Mouse (Mus musculus): ENCODE results near the gene Epb41l3. TPM values are rescaled to one million over a fixed set of nuclear protein-coding genes. Genes with fewer than 3 reads are reported as not detected.
"Not testable (repeated sequence)": the region's sequence is repeated elsewhere in the genome, so short reads cannot be mapped to it uniquely, and the experiment has no call there.

Gene Epb41l3
- polyA plus RNA-seq, 1 experiment: 0.12 TPM

- TF ChIP-seq TAL1 (IDR thresholded peaks at IDR 0.05; ENCODE audit: low read length) (no peak), GATA1 (IDR thresholded peaks at IDR 0.05; ENCODE audit: low read length) (no peak)
- Histone ChIP-seq H3K4me1 (ENCODE audit: control insufficient read depth) (no peaks in the 10 kb centered on the region), H3K9me3 (ENCODE audit: control insufficient read depth, low read length) (peaks cover 6% of the 10 kb centered on the region), H3K36me3 (ENCODE audit: control insufficient read depth) (no peaks in the 10 kb centered on the region), H3K4me3 (replicated peaks) (no peak overlapping the region), H3K27me3 (ENCODE audit: control insufficient read depth) (no peaks in the 10 kb centered on the region)
Observed at GRCm38 (mm10) chr17:69103326-69103725, 27.8 kb downstream of the Epb41l3 start.

- no peaks in the 10 kb centered on the region for H3K27me3 ChIP-seq (ENCODE audit: control insufficient read depth)
- no peaks in the 10 kb centered on the region for H3K36me3 ChIP-seq (ENCODE audit: control insufficient read depth)
- H3K9me3 ChIP-seq (ENCODE audit: control insufficient read depth, low read length): peaks cover 2% of the 10 kb centered on the region; the same call in 1 of the 2 replicates
- H3K4me3 ChIP-seq (replicated peaks): no peak overlapping the region
- no peaks in the 10 kb centered on the region for H3K4me1 ChIP-seq (ENCODE audit: control insufficient read depth)
- TF ChIP-seq TAL1 (IDR thresholded peaks at IDR 0.05; ENCODE audit: low read length) (no peak), GATA1 (IDR thresholded peaks at IDR 0.05; ENCODE audit: low read length) (no peak)
Observed at GRCm38 (mm10) chr17:69105035-69105798, 29.7 kb downstream of the Epb41l3 start.

- TF ChIP-seq GATA1 (IDR thresholded peaks at IDR 0.05; ENCODE audit: low read length) (no peak), TAL1 (IDR thresholded peaks at IDR 0.05; ENCODE audit: low read length) (no peak)
- peaks cover 2% of the 10 kb centered on the region; the same call in 1 of the 2 replicates for H3K9me3 ChIP-seq (ENCODE audit: control insufficient read depth, low read length)
- no peaks in the 10 kb centered on the region for H3K27me3 ChIP-seq (ENCODE audit: control insufficient read depth)
- no peak overlapping the region for H3K4me3 ChIP-seq (replicated peaks)
- no peaks in the 10 kb centered on the region for H3K36me3 ChIP-seq (ENCODE audit: control insufficient read depth)
- H3K4me1 ChIP-seq (ENCODE audit: control insufficient read depth): no peaks in the 10 kb centered on the region
Observed at GRCm38 (mm10) chr17:69105799-69106401, 30.4 kb downstream of the Epb41l3 start.

DNA sequence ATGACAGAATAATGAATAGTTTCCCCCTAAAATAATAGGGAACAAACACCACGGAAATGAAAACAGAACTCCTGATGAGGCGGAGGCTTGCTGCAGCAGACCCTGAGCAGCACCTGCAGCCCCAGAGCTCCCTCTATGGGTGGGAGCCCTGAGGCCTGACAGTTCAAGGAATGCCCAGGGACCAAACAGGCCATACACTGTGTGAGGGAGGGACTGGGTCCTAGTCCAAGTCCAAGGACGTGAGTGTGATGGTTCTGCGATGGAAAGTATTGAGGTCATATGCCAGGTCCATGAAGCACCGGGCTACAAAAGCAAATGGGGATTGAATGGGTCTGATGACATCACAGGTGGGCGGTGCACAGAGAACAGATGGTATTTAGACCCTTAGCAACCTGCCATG lies 33.7 kb downstream of the Epb41l3 start:
- Histone ChIP-seq H3K4me1 (ENCODE audit: control insufficient read depth) (no peaks in the 10 kb centered on the region), H3K27me3 (ENCODE audit: control insufficient read depth) (no peaks in the 10 kb centered on the region), H3K36me3 (ENCODE audit: control insufficient read depth) (no peaks in the 10 kb centered on the region), H3K9me3 (ENCODE audit: control insufficient read depth, low read length) (0 out of 2 replicates have a peak, but pooled peaks cover under 1% of the 10 kb centered on the region), H3K4me3 (replicated peaks) (no peak overlapping the region)
- TF ChIP-seq TAL1 (IDR thresholded peaks at IDR 0.05; ENCODE audit: low read length): no peak
- no peak for TF ChIP-seq GATA1 (IDR thresholded peaks at IDR 0.05; ENCODE audit: low read length)

DNA sequence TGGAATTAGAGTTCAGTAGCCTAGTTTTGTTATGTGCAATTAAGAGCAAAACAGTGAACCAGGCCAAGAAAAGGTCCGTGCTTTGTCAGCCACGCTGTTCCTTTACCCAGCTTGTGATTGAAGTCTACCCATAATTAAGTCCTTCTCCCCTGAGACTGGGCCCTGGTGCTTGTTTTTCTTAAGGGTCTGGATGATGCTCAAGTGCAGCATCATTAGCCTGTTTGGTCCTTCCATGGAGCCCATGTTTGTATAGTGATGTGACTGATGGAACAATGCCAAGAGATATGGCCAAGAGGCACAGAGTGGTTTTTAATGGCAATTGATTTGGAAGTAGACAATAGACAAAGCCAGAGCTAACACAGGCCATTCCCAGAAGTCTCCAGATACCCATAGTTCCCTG lies 36.7 kb downstream of the Epb41l3 start:
- Histone ChIP-seq H3K36me3 (ENCODE audit: control insufficient read depth) (no peaks in the 10 kb centered on the region), H3K9me3 (ENCODE audit: control insufficient read depth, low read length) (peaks cover 4% of the 10 kb centered on the region; the same call in 1 of the 2 replicates), H3K4me3 (replicated peaks) (no peak overlapping the region), H3K27me3 (ENCODE audit: control insufficient read depth) (no peaks in the 10 kb centered on the region), H3K4me1 (ENCODE audit: control insufficient read depth) (no peaks in the 10 kb centered on the region)
- TF ChIP-seq TAL1 (IDR thresholded peaks at IDR 0.05; ENCODE audit: low read length) (no peak), GATA1 (IDR thresholded peaks at IDR 0.05; ENCODE audit: low read length) (no peak)

DNA sequence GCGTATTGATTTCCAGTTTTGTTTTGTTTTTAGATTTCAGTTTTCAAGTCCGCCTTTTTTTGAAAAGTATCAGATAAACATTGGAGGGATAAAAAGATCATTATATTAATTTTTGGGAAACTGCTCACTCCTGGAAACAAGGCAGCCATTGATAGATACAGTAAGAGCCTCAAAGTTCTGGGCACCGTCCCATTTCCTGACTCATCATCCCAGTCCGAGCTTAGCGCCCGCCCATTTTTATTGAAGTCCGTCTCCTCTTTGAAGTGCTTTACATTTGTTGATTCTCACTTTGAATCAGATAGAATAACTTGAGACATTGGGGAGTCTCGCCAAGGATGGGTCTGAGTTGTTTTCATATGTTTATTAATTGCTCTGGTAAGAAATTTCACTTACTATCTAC lies 43.7 kb downstream of the Epb41l3 start:
- H3K27me3 ChIP-seq (ENCODE audit: control insufficient read depth): peaks cover 12% of the 10 kb centered on the region
- no peaks in the 10 kb centered on the region for H3K36me3 ChIP-seq (ENCODE audit: control insufficient read depth)
- TF ChIP-seq GATA1 (IDR thresholded peaks at IDR 0.05; ENCODE audit: low read length): no peak
- TF ChIP-seq TAL1 (IDR thresholded peaks at IDR 0.05; ENCODE audit: low read length): no peak
- no peak overlapping the region for H3K4me3 ChIP-seq (replicated peaks)
- peaks cover 3% of the 10 kb centered on the region; the same call in 1 of the 2 replicates for H3K9me3 ChIP-seq (ENCODE audit: control insufficient read depth, low read length)
- H3K4me1 ChIP-seq (ENCODE audit: control insufficient read depth): no peaks in the 10 kb centered on the region

- TF ChIP-seq GATA1 (IDR thresholded peaks at IDR 0.05; ENCODE audit: low read length): no peak
- no peak for TF ChIP-seq TAL1 (IDR thresholded peaks at IDR 0.05; ENCODE audit: low read length)
- no peak overlapping the region for H3K4me3 ChIP-seq (replicated peaks)
Observed at GRCm38 (mm10) chr17:69120533-69121358, 45.3 kb downstream of the Epb41l3 start.

GRCm38 (mm10) chr17:69122403-69122802 lies 46.9 kb downstream of the Epb41l3 start:
- not testable (repeated sequence) for H3K9me3 ChIP-seq (ENCODE audit: control insufficient read depth, low read length); H3K36me3 ChIP-seq (ENCODE audit: control insufficient read depth); H3K4me3 ChIP-seq (replicated peaks); H3K4me1 ChIP-seq (ENCODE audit: control insufficient read depth)
- peaks cover 12% of the 10 kb centered on the region for H3K27me3 ChIP-seq (ENCODE audit: control insufficient read depth)

More at GRCm38 (mm10) chr17:69120533-69121358, 45.3 kb downstream of the Epb41l3 start:
- Histone ChIP-seq H3K27me3 (ENCODE audit: control insufficient read depth) (peaks cover 12% of the 10 kb centered on the region), H3K4me1 (ENCODE audit: control insufficient read depth) (no peaks in the 10 kb centered on the region), H3K36me3 (ENCODE audit: control insufficient read depth) (no peaks in the 10 kb centered on the region), H3K9me3 (ENCODE audit: control insufficient read depth, low read length) (no peaks in the 10 kb centered on the region; the same call in 1 of the 2 replicates)

DNA sequence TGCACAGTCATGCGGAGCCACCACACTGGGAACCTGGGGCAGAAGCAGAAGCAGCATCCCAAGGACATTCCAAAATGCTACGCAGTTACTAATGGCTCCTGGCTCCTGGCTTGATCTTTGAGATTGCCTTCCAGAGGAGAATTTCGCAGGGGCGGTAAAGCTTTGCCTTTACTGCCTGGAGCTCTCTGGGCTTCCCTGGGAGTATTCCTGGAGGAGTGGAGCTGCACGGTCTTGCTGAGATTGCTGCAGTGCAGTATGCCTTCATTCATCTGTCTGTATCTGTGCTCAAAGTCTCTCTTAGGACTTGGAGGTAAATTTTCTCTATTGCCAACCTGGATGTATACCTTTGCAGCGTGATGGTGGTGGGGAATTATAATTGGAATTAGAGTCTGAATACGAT lies 52.0 kb downstream of the Epb41l3 start:
- TF ChIP-seq GATA1 (IDR thresholded peaks at IDR 0.05; ENCODE audit: low read length) (no peak), TAL1 (IDR thresholded peaks at IDR 0.05; ENCODE audit: low read length) (no peak)
- Histone ChIP-seq H3K36me3 (ENCODE audit: control insufficient read depth) (no peaks in the 10 kb centered on the region), H3K9me3 (ENCODE audit: control insufficient read depth, low read length) (no peaks in the 10 kb centered on the region; the same call in 1 of the 2 replicates), H3K4me3 (replicated peaks) (no peak overlapping the region), H3K27me3 (ENCODE audit: control insufficient read depth) (peaks cover under 1% of the 10 kb centered on the region), H3K4me1 (ENCODE audit: control insufficient read depth) (no peaks in the 10 kb centered on the region)
